Mouse (Mus musculus): ENCODE results near the gene Nupl1.

DNA sequence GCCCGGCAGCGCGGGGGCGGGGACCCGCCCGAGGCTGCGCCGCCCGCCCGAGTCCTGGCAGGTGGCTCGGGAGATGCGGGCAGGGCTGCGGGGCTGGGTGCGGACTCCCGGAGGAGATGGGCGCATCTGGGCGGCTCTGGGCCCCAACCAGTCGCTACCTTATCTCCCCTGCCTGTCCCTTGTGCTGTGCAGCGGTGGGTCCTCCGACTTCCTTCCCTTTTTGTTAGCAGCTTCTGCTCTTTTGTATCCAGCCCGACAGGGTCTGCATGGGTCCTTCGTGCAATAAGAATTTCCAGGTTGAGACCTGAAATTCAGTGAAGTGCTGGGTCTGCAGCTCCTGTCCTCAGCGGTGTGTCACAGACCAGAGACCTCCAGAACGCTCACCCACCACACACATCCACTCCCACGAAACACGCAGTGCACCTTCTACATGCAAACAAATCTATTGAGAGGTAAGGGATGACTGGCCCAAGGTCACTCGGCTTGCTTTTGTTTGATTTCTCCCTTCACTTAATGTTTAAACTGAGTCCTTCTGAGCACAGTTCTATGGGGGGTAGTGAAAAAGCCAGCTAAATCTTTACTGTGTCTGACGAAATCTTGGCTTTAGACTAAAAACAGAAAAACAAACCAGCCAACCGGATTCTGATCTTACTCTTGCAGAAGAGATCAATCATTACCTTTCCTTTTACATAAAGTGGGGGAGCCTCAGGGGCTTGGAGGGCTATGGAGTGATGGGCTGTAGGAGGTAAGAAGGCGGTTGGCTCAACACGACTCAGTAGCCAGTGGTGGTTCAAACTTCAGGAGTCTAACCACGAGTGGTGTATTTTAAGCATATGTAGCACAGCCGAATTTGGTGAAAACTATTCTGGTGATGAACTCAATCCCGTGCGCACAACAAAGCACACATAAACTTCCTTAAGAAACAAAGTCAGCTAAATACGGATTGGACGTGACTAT, 73.3 kb downstream of the Nupl1 start:
- TF ChIP-seq CTCF (IDR thresholded peaks at IDR 0.05; ENCODE audit: low read depth) (no peak), EP300 (optimal IDR thresholded peaks at IDR 0.05) (no peak)

Data from stomach, postnatal 0 days (tissue).